8 mouse cellular contexts compared by ENCODE assay signal in the genomic region with DNA sequence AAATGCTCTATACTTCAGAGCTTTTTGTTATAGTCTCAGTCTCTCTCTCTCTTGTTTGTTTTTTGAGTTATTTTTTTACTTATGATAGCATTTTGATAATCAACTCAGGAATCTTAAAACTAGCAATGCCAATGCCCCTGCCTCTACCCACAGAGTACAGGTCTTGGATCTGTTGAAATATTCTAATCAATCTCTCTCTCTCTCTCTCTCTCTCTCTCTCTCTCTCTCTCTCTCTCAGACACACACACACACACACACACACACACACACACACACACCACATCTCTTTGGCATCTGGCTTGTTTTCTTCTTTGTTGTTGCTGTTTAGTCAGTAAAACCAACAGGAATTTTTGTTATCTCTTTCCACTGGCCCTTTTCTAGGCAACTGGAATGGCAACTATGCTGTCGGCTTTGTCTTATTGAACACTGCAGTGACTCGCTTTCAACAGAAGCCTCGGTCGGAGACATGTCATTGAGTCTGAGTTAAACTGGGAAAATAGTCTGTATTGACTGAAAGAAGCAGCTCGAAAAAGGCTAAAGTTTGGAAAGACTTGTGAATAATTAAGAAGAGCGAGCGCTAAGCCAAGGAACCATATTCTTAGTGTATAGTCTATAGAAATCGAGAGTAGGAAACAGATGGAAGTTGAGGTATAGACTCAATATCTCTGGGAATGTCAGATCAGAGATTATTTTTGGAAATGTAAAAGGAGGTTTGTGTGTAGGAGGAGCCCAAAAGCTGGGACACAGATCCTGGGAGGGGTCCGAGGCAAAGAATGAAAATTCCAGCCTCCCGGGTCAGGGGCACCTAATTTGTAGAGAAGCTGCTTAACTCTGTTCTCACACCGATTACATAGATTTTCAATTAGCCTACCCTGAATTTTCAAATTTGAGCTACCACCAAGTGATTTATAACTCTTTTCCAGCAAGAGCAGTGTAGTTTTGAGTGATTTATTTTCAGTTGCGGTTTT. TPM values are rescaled to one million over a fixed set of nuclear protein-coding genes. Genes with fewer than 3 reads are reported as not detected.
A peak's percentile ranks its signal among the peaks of the same experiment; 100 is the strongest.
DNase-seq lines count a peak whose midpoint lies in the region; ATAC-seq and TF ChIP-seq lines count a peak whose summit lies in the region.
"Had no signal": no experiment of that assay in that cellular context is flagged by ENCODE, and none has a peak within 500 bp of the region (broad histone marks: within the 10 kb centered on the region; RNA-seq: fewer than 3 reads in every experiment).

No protein-coding gene starts in this region.

- H3K4me3 ChIP-seq in lung, postnatal 0 days (ENCODE audit: low read depth, low read length), result peak overlapping the region; percentile 14; the same call in 1 of the 2 replicates
- H3K4me3 ChIP-seq in forebrain, postnatal 0 days (ENCODE audit: low read depth, low read length), result peak overlapping the region; percentile 29
- peak overlapping the region; percentile 35 for H3K4me3 ChIP-seq in limb, embryonic 13.5 days
- peak overlapping the region; percentile 23 for H3K4me3 ChIP-seq in stomach, postnatal 0 days (ENCODE audit: low read depth, low read length)

- TF ChIP-seq EP300 in lung, postnatal 0 days (IDR thresholded peaks at IDR 0.05), result no peak
- no peak for TF ChIP-seq EP300 in stomach, postnatal 0 days (optimal IDR thresholded peaks at IDR 0.05)

- no peaks in the 10 kb centered on the region for H3K4me1 ChIP-seq in lung, postnatal 0 days (ENCODE audit: insufficient read depth, low read depth, low read length)
- H3K4me1 ChIP-seq in forebrain, postnatal 0 days (ENCODE audit: insufficient read depth), result no peaks in the 10 kb centered on the region; the same call in 1 of the 2 replicates
- peaks cover 10% of the 10 kb centered on the region; the same call in 1 of the 2 replicates for H3K4me1 ChIP-seq in limb, embryonic 13.5 days
- no peaks in the 10 kb centered on the region for H3K4me1 ChIP-seq in stomach, postnatal 0 days (replicated peaks; ENCODE audit: control insufficient read depth, insufficient read depth)

- DNase-seq in lung, postnatal 0 days (ENCODE audit: low spot score), result peak; percentile 7
- no peak for DNase-seq in lung, postnatal 36 days
- peak; percentile 62 for DNase-seq in forebrain, postnatal 0 days
- no peak for DNase-seq in stomach, postnatal 0 days (ENCODE audit: low spot score)
- DNase-seq in frontal cortex, postnatal 14 days (ENCODE audit: low spot score in 2 of 2), result no peak
- DNase-seq in left cerebral cortex, adult 11 months (ENCODE audit: low spot score), result no peak

- no peak overlapping the region for H3K9ac ChIP-seq in lung, postnatal 0 days (replicated peaks; ENCODE audit: low read depth)
- no peak overlapping the region for H3K9ac ChIP-seq in forebrain, postnatal 0 days
- H3K9ac ChIP-seq in limb, embryonic 13.5 days, result no peak overlapping the region
- H3K9ac ChIP-seq in stomach, postnatal 0 days (ENCODE audit: low read length), result no peak overlapping the region

- WGBS in lung, postnatal 0 days, result 62% methylated on average over 12 of the region's 12 CpGs
- WGBS in forebrain, postnatal 0 days, result 12% methylated on average over 12 of the region's 12 CpGs
- 49% methylated on average over 12 of the region's 12 CpGs for WGBS in limb, embryonic 13.5 days
- WGBS in stomach, postnatal 0 days, result 49% methylated on average over 12 of the region's 12 CpGs

- no peak for TF ChIP-seq CTCF in lung, postnatal 0 days (IDR thresholded peaks at IDR 0.05)
- TF ChIP-seq CTCF in forebrain, postnatal 0 days (IDR thresholded peaks at IDR 0.05; ENCODE audit: low read depth), result no peak
- TF ChIP-seq CTCF in stomach, postnatal 0 days (IDR thresholded peaks at IDR 0.05; ENCODE audit: low read depth), result no peak

- H3K9me3 ChIP-seq in lung, postnatal 0 days (ENCODE audit: low read length), result no peaks in the 10 kb centered on the region
- H3K9me3 ChIP-seq in forebrain, postnatal 0 days (ENCODE audit: low read length), result no peaks in the 10 kb centered on the region
- H3K9me3 ChIP-seq in limb, embryonic 13.5 days, result no peaks in the 10 kb centered on the region
- no peaks in the 10 kb centered on the region for H3K9me3 ChIP-seq in stomach, postnatal 0 days (ENCODE audit: control insufficient read depth, low read length)
- H3K9me3 ChIP-seq: megakaryocyte, embryonic 14.5 days had no signal

- H3K36me3 ChIP-seq in lung, postnatal 0 days (ENCODE audit: insufficient read depth, low read length), result no peaks in the 10 kb centered on the region
- no peaks in the 10 kb centered on the region for H3K36me3 ChIP-seq in forebrain, postnatal 0 days (ENCODE audit: insufficient read depth)
- H3K36me3 ChIP-seq in limb, embryonic 13.5 days, result no peaks in the 10 kb centered on the region
- H3K36me3 ChIP-seq in stomach, postnatal 0 days (ENCODE audit: control insufficient read depth, insufficient read depth, low read length), result no peaks in the 10 kb centered on the region

- peak overlapping the region; percentile 39; the same call in 1 of the 2 replicates for H3K4me2 ChIP-seq in lung, postnatal 0 days (replicated peaks; ENCODE audit: low read depth, low read length)
- peak overlapping the region; percentile 49 for H3K4me2 ChIP-seq in forebrain, postnatal 0 days (ENCODE audit: low read depth)
- H3K4me2 ChIP-seq in limb, embryonic 13.5 days (replicated peaks), result peak overlapping the region; percentile 59
- H3K4me2 ChIP-seq in stomach, postnatal 0 days (replicated peaks; ENCODE audit: low read depth), result peak overlapping the region; percentile 41

- H3K27ac ChIP-seq in lung, postnatal 0 days (ENCODE audit: low read length), result no peak overlapping the region
- H3K27ac ChIP-seq in forebrain, postnatal 0 days (ENCODE audit: low read depth, low read length), result no peak overlapping the region
- H3K27ac ChIP-seq in limb, embryonic 13.5 days, result no peak overlapping the region
- no peak overlapping the region for H3K27ac ChIP-seq in stomach, postnatal 0 days (replicated peaks)

- ATAC-seq in lung, postnatal 0 days, result no peak
- ATAC-seq in forebrain, postnatal 0 days, result peak; percentile 67
- no peak for ATAC-seq in limb, embryonic 13.5 days (ENCODE audit: low FRiP score, low read depth)
- no peak for ATAC-seq in stomach, postnatal 0 days (ENCODE audit: low FRiP score, low TSS enrichment)

- no peaks in the 10 kb centered on the region for H3K27me3 ChIP-seq in lung, postnatal 0 days (replicated peaks; ENCODE audit: insufficient read depth, low read length)
- no peaks in the 10 kb centered on the region for H3K27me3 ChIP-seq in forebrain, postnatal 0 days (ENCODE audit: insufficient read depth, low read length)
- H3K27me3 ChIP-seq in limb, embryonic 13.5 days, result no peaks in the 10 kb centered on the region
- H3K27me3 ChIP-seq in stomach, postnatal 0 days (ENCODE audit: control insufficient read depth, insufficient read depth, low read length), result no peaks in the 10 kb centered on the region
- H3K27me3 ChIP-seq: megakaryocyte, embryonic 14.5 days had no signal

RNA-seq across cellular contexts. Expression of gene Cxxc4, which starts 47.0 kb away (rescaled TPM):
- 0.81 and 0.93 TPM in 2 replicates for polyA plus RNA-seq in lung, postnatal 0 days (2015; fragmentation: Nextera tagmentation; extraction: Ambion mirVana)
- total RNA-seq in forebrain, postnatal 0 days (2014; rRNA removed), result 34.4 and 39.0 TPM in 2 replicates
- polyA plus RNA-seq in forebrain, postnatal 0 days (2015; fragmentation: Nextera tagmentation; extraction: Ambion mirVana), result 19.8 and 23.3 TPM in 2 replicates
- polyA plus RNA-seq in limb, embryonic 13.5 days (2015; fragmentation: Nextera tagmentation; extraction: Ambion mirVana), result 7.7 and 8.0 TPM in 2 replicates
- polyA plus RNA-seq in stomach, postnatal 0 days (2015; fragmentation: Nextera tagmentation; extraction: Ambion mirVana), result 3.8 and 4.5 TPM in 2 replicates

Comparison
In these comparisons a context has a peak if more than half of its experiments do, and no peak if none do; other contexts are left out.
1. DNase-seq: peak in lung, postnatal 0 days (single experiment) and forebrain, postnatal 0 days (single experiment); none in lung, postnatal 36 days (single experiment), stomach, postnatal 0 days (single experiment), frontal cortex, postnatal 14 days (0 of 2) and left cerebral cortex, adult 11 months (single experiment).
2. Peak in every context shown above with its lines, with median percentiles within 50 percentile points of each other: H3K4me2 ChIP-seq and H3K4me3 ChIP-seq.